Mouse (Mus musculus): Measurements from ENCODE around the gene Hist1h2ac. TPM values are rescaled to one million over a fixed set of nuclear protein-coding genes. Genes with fewer than 3 reads are reported as not detected.

The Hist1h2ac gene
- total and polyA plus RNA-seq, 3 experiments, result 0.14 to 114 (median 0.97) TPM

- no peak for DNase-seq (ENCODE audit: extremely low read depth)
- TF ChIP-seq CHD1 (IDR thresholded peaks at IDR 0.05; ENCODE audit: low read depth, low read length), result no peak
- TF ChIP-seq KAT2A (IDR thresholded peaks at IDR 0.05; ENCODE audit: insufficient replicate concordance, low read length), result no peak
- TF ChIP-seq GABPA (IDR thresholded peaks at IDR 0.05; ENCODE audit: insufficient replicate concordance, low read depth, low read length), result no peak
- TF ChIP-seq USF2 (conservative IDR thresholded peaks at IDR 0.05; ENCODE audit: low read depth, low read length), result no peak
- TF ChIP-seq IRF4 (IDR thresholded peaks at IDR 0.05; ENCODE audit: low read depth, low read length), result no peak
- no peak for TF ChIP-seq E2F4 (IDR thresholded peaks at IDR 0.05; ENCODE audit: insufficient replicate concordance, low read depth, low read length)
- TF ChIP-seq EP300 (IDR thresholded peaks at IDR 0.05; ENCODE audit: low read length), result no peak
- no peak for TF ChIP-seq MAZ (IDR thresholded peaks at IDR 0.05; ENCODE audit: low read depth, low read length)
- TF ChIP-seq ELF1 (IDR thresholded peaks at IDR 0.05; ENCODE audit: low read depth, low read length), result no peak
- no peak for TF ChIP-seq MEF2A (IDR thresholded peaks at IDR 0.05; ENCODE audit: borderline replicate concordance, low read depth, low read length)
- TF ChIP-seq PAX5 (IDR thresholded peaks at IDR 0.05; ENCODE audit: low read length), result no peak
- no peak for TF ChIP-seq MYC (IDR thresholded peaks at IDR 0.05; ENCODE audit: low read depth, low read length)
- no peak for TF ChIP-seq TBP (conservative IDR thresholded peaks at IDR 0.05; ENCODE audit: low read depth, low read length)
- no peak for TF ChIP-seq TCF12 (IDR thresholded peaks at IDR 0.05; ENCODE audit: low read depth, low read length)
- TF ChIP-seq ZMIZ1 (IDR thresholded peaks at IDR 0.05; ENCODE audit: low read depth, low read length), result no peak
- no peak for TF ChIP-seq RCOR1 (conservative IDR thresholded peaks at IDR 0.05; ENCODE audit: low read depth, low read length)
- no peak for TF ChIP-seq CTCF (conservative IDR thresholded peaks at IDR 0.05 in 1 of 2, IDR thresholded peaks at IDR 0.05 in 1 of 2; ENCODE audit: low read depth in 2 of 2, low read length in 2 of 2)
- no peak overlapping the region for H3K27ac ChIP-seq (ENCODE audit: insufficient read depth, low read depth)
- H3K4me1 ChIP-seq (ENCODE audit: control insufficient read depth in 1 of 2, insufficient read depth in 2 of 2), result no peaks in the 10 kb centered on the region
- dilution Hi-C loops (cut with MboI; ENCODE audit: extremely low pct_ligation_motif_present, extremely low pct_unique_long_range_greater_than_20kb, low sequenced_read_pairs), result no loop called here
- H3K36me3 ChIP-seq (replicated peaks in 1 of 2; ENCODE audit: control insufficient read depth in 1 of 2, insufficient read depth in 1 of 2, low read length in 1 of 2), result no peaks in the 10 kb centered on the region
- H3K4me3 ChIP-seq (replicated peaks in 1 of 3; ENCODE audit: low read depth in 2 of 3, low read length in 2 of 3, poor library complexity in 1 of 3), result no peak overlapping the region
- in situ Hi-C loops (cut with MboI; ENCODE audit: low pct_ligation_motif_present, low pct_unique_long_range_greater_than_20kb, low sequenced_read_pairs), result loop anchor here (10.0 kb wide), 1 partner anchor 95 kb away; no protein-coding TSS in a partner anchor
- no peaks in the 10 kb centered on the region for H3K27me3 ChIP-seq (replicated peaks)
- no peaks in the 10 kb centered on the region for H3K79me2 ChIP-seq (replicated peaks; ENCODE audit: control insufficient read depth, extremely low read depth, insufficient read depth, poor library complexity, severe bottlenecking)
- H3K9me3 ChIP-seq (replicated peaks; ENCODE audit: low read length), result no peaks in the 10 kb centered on the region
- H3K9ac ChIP-seq (ENCODE audit: insufficient read depth, low read depth), result no peak overlapping the region
- H3K4me2 ChIP-seq (ENCODE audit: insufficient read depth, low read depth, poor library complexity, severe bottlenecking), result no peak overlapping the region
Observed at GRCm38 (mm10) chr13:23729706-23730105, 46.0 kb upstream of the Hist1h2ac start.

- Histone ChIP-seq H3K4me2 (ENCODE audit: insufficient read depth, low read depth, poor library complexity, severe bottlenecking) (no peak overlapping the region), H3K27ac (ENCODE audit: insufficient read depth, low read depth) (no peak overlapping the region), H3K4me3 (replicated peaks in 1 of 3; ENCODE audit: low read depth in 2 of 3, low read length in 2 of 3, poor library complexity in 1 of 3) (no peak overlapping the region), H3K9ac (ENCODE audit: insufficient read depth, low read depth) (no peak overlapping the region), H3K79me2 (replicated peaks; ENCODE audit: control insufficient read depth, extremely low read depth, insufficient read depth, poor library complexity, severe bottlenecking) (no peaks in the 10 kb centered on the region), H3K4me1 (ENCODE audit: control insufficient read depth in 1 of 2, insufficient read depth in 2 of 2) (no peaks in the 10 kb centered on the region), H3K36me3 (replicated peaks in 1 of 2; ENCODE audit: control insufficient read depth in 1 of 2, insufficient read depth in 1 of 2, low read length in 1 of 2) (no peaks in the 10 kb centered on the region), H3K27me3 (replicated peaks) (no peaks in the 10 kb centered on the region), H3K9me3 (replicated peaks; ENCODE audit: low read length) (no peaks in the 10 kb centered on the region)
- in situ Hi-C loops (cut with MboI; ENCODE audit: low pct_ligation_motif_present, low pct_unique_long_range_greater_than_20kb, low sequenced_read_pairs), result loop anchor here (10.0 kb wide), 1 partner anchor 94 kb away; no protein-coding TSS in a partner anchor
- no peak for DNase-seq (ENCODE audit: extremely low read depth)
- dilution Hi-C loops (cut with MboI; ENCODE audit: extremely low pct_ligation_motif_present, extremely low pct_unique_long_range_greater_than_20kb, low sequenced_read_pairs), result no loop called here
- TF ChIP-seq MEF2A (IDR thresholded peaks at IDR 0.05; ENCODE audit: borderline replicate concordance, low read depth, low read length) (no peak), MYC (IDR thresholded peaks at IDR 0.05; ENCODE audit: low read depth, low read length) (no peak), ELF1 (IDR thresholded peaks at IDR 0.05; ENCODE audit: low read depth, low read length) (no peak), ZC3H11A (IDR thresholded peaks at IDR 0.05; ENCODE audit: low read depth, low read length) (no peak), SIN3A (IDR thresholded peaks at IDR 0.05; ENCODE audit: low read length) (no peak), USF2 (conservative IDR thresholded peaks at IDR 0.05; ENCODE audit: low read depth, low read length) (no peak), POLR2A (IDR thresholded peaks at IDR 0.05; ENCODE audit: low read depth, low read length) (no peak), MAFK (IDR thresholded peaks at IDR 0.05; ENCODE audit: insufficient replicate concordance, low read length) (no peak), JUND (conservative IDR thresholded peaks at IDR 0.05; ENCODE audit: low read depth, low read length) (no peak), EP300 (IDR thresholded peaks at IDR 0.05; ENCODE audit: low read length) (no peak)
Observed at GRCm38 (mm10) chr13:23729192-23729525, 45.4 kb upstream of the Hist1h2ac start.
